Comparison of ENCODE assay signal across 12 mouse cellular contexts in genomic region chr11:113951616-113951988, GRCm38 (mm10).
DNase-seq lines count a peak whose midpoint lies in the region; ATAC-seq and TF ChIP-seq lines count a peak whose summit lies in the region.
"Had no signal": no experiment of that assay in that cellular context is flagged by ENCODE, and none has a peak within 500 bp of the region (broad histone marks: within the 10 kb centered on the region; RNA-seq: fewer than 3 reads in every experiment).

No protein-coding gene starts in this region.

- H3K4me3 ChIP-seq in gastrocnemius, adult 2 months = no peak overlapping the region
- H3K4me3 ChIP-seq in hindbrain, embryonic 15.5 days = no peak overlapping the region
- H3K4me3 ChIP-seq in neural tube, embryonic 15.5 days (replicated peaks) = no peak overlapping the region

- no peak overlapping the region for H3K27ac ChIP-seq in gastrocnemius, adult 2 months
- H3K27ac ChIP-seq in hindbrain, embryonic 15.5 days (replicated peaks) = peak overlapping the region; percentile 42; the same call in 1 of the 2 replicates
- no peak overlapping the region; the same call in 1 of the 2 replicates for H3K27ac ChIP-seq in neural tube, embryonic 15.5 days (replicated peaks)

- 10% methylated on average over 15 of the region's 15 CpGs for WGBS in hindbrain, embryonic 15.5 days
- 25% methylated on average over 15 of the region's 15 CpGs for WGBS in neural tube, embryonic 15.5 days

- no peaks in the 10 kb centered on the region for H3K36me3 ChIP-seq in hindbrain, embryonic 15.5 days
- no peaks in the 10 kb centered on the region for H3K36me3 ChIP-seq in neural tube, embryonic 15.5 days

- H3K9me3 ChIP-seq in hindbrain, embryonic 15.5 days = no peaks in the 10 kb centered on the region
- no peaks in the 10 kb centered on the region for H3K9me3 ChIP-seq in neural tube, embryonic 15.5 days (replicated peaks)

- TF ChIP-seq CTCF in gastrocnemius, adult 2 months (IDR thresholded peaks at IDR 0.05) = no peak

- intact Hi-C loops in gastrocnemius, adult 2 months (cut with DNase I) = no loop called here

- H3K9ac ChIP-seq in hindbrain, embryonic 15.5 days = no peak overlapping the region
- no peak overlapping the region for H3K9ac ChIP-seq in neural tube, embryonic 15.5 days (replicated peaks)

- peak; percentile 25 for DNase-seq in gastrocnemius, adult 2 months
- no peak for DNase-seq in gastrocnemius, postnatal 4 days (ENCODE audit: low spot score in 2 of 2)
- DNase-seq in cerebellum, postnatal 25 days = peak; percentile 72 to 81
- no peak for DNase-seq in frontal cortex, postnatal 36 days (ENCODE audit: low spot score in 2 of 2)
- DNase-seq: liver; lung, postnatal 4 days had no signal

- H3K4me1 ChIP-seq in hindbrain, embryonic 15.5 days (replicated peaks) = peaks cover 29% of the 10 kb centered on the region
- H3K4me1 ChIP-seq in neural tube, embryonic 15.5 days = peaks cover 29% of the 10 kb centered on the region

- H3K27me3 ChIP-seq in hindbrain, embryonic 15.5 days = no peaks in the 10 kb centered on the region
- H3K27me3 ChIP-seq in neural tube, embryonic 15.5 days (replicated peaks) = no peaks in the 10 kb centered on the region

- H3K4me2 ChIP-seq in hindbrain, embryonic 15.5 days = no peak overlapping the region; the same call in 1 of the 2 replicates
- peak overlapping the region; percentile 8; the same call in 1 of the 2 replicates for H3K4me2 ChIP-seq in neural tube, embryonic 15.5 days
- H3K4me2 ChIP-seq: heart, embryonic 11.5 days had no signal

- peak; percentile 67; the same call in 1 of the 2 replicates for ATAC-seq in hindbrain, embryonic 15.5 days (ENCODE audit: low FRiP score, low read depth)
- peak; percentile 63; the same call in 1 of the 2 replicates for ATAC-seq in neural tube, embryonic 15.5 days (ENCODE audit: low FRiP score)
- no peak for ATAC-seq in megakaryocyte progenitor cell, adult 5-6 weeks (replicated peaks; ENCODE audit: poor library complexity)
- ATAC-seq in frontal cortex, adult (ENCODE audit: low TSS enrichment) = no peak
- ATAC-seq: intestine, embryonic 16.5 days had no signal

Comparison
In these comparisons a context has a peak if more than half of its experiments do, and no peak if none do; other contexts are left out.
1. DNase-seq: peak in gastrocnemius, adult 2 months (single experiment) and cerebellum, postnatal 25 days (2 of 2); none in gastrocnemius, postnatal 4 days (0 of 2) and frontal cortex, postnatal 36 days (0 of 2).
2. ATAC-seq: peak in hindbrain, embryonic 15.5 days (single experiment) and neural tube, embryonic 15.5 days (single experiment); none in megakaryocyte progenitor cell, adult 5-6 weeks (single experiment) and frontal cortex, adult (single experiment).